Mouse (Mus musculus): ENCODE measurements at regions not wholly inside any gene's neighbourhood (a gene's known extent, or its start where the extent isn't known, plus 50 kb on each side); places are given as distances from the start of the nearest gene placed in this dataset.

DNA sequence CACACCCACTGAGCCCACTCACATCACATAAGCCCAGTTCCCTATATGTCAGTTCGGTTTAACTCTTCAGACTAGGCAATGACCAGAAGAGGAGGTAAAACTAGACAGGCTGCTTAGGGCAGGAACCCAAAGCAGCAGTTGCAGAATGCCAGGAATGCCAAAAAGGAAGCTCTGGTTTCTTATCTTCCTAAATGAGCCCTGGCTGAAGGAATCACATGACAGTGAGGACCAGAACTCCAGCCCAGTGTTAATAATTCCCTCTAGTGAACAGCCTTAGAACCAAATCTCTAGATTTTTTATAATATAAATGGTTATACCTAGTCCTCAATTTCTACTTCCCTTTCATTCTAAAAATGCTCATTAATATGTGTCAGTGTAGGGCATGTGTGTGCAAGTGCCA is 65.8 kb upstream of the Vgll2 start:
- DNase-seq (ENCODE audit: low read depth, low spot score), result no peak
- 54% methylated on average over 1 of the region's 1 CpGs for WGBS

DNA sequence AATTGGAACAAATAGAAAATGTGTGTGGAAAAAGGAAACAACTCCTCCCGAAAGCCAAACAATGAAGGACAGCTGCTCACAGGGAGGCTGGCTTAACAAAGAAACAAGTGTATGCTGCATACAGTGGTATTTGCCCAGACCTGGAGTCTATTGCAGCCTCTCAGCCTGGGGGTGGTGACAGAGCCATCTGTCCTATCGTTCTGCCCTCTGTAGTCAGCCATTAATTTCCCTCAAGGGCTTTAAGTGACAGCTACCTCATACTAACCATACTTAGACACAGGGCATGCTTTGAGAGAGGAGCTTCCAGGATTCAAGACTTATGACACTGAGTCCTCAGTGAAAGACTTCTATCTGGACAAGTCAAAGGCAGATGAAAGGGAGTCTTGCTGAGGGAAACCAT is 60.8 kb upstream of the Vgll2 start:
- peak; percentile 6 for DNase-seq (ENCODE audit: low read depth, low spot score)
- WGBS, result 15% methylated on average over 2 of the region's 2 CpGs

GRCm38 (mm10) chr10:51963671-51964070 is 58.6 kb upstream of the Vgll2 start:
- WGBS, result 88% methylated on average over 1 of the region's 1 CpGs
- DNase-seq (ENCODE audit: low read depth, low spot score), result no peak

DNA sequence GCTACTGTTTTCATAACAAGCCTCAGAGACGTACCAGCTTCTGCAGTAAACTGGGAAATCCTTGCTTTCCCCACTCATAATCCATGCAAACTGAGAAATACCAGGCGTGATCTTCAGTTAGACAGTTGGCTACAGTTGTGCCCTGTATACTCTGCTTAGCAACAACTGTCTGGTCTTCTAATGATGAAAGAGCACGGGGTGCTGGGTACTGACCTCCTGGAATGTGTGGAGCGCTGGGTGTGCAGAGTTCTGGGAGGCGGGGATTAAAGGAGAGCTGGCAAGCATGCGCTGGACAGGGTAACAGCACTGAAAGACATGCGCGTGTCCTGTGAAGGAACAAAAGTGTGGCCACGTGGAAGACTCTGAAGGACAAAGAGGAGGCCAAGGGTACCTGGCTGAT is 52.2 kb upstream of the Vgll2 start:
- DNase-seq (ENCODE audit: low read depth, low spot score), result no peak
- whole genome bisulfite sequencing, result 54% methylated on average over 9 of the region's 9 CpGs

Measured in large intestine, adult 2 months (tissue).